Mouse (Mus musculus) heart, adult 2 months (tissue): ENCODE measurements around the gene Klf17.

Experiments
- CTCF ChIP-seq: fragments of 200-600 bp; IDR thresholded peaks from 2 replicates; pipeline ENCODE4 v1.8.1; 2022; ENCODE audit warnings: antibody characterized with exemption, mild to moderate bottlenecking, moderate library complexity
- EP300 ChIP-seq: fragments of 200-500 bp; IDR thresholded peaks from 2 replicates; pipeline ENCODE4 v1.6.1; 2011; ENCODE audit warnings: low read depth, low read length, control low read depth; ENCODE audit not compliant: insufficient read depth
- POLR2A ChIP-seq: fragments of 200-500 bp; IDR thresholded peaks from 2 replicates; pipeline ENCODE4 v1.6.1; 2011; ENCODE audit warnings: mild to moderate bottlenecking, low read depth, low read length, control low read depth; ENCODE audit not compliant: insufficient read depth

- TF ChIP-seq CTCF = no peak
- TF ChIP-seq POLR2A = no peak
- TF ChIP-seq EP300 = no peak
Measured at GRCm38 (mm10) chr4:117737559-117737958, 27.9 kb downstream of the Klf17 start.
